Mouse (Mus musculus) liver, adult 2 months (tissue): Measurements from ENCODE around the gene Pdcd4. TPM values are rescaled to one million over a fixed set of nuclear protein-coding genes. Genes with fewer than 3 reads are reported as not detected.
A peak's percentile ranks its signal among the peaks of the same experiment; 100 is the strongest.
"Not testable (repeated sequence)": the region's sequence is repeated elsewhere in the genome, so short reads cannot be mapped to it uniquely, and the experiment has no call there.

ENCODE experiments used
- DNase-seq: peaks from one replicate; pipeline ENCODE4 v3.0.0-alpha.2; 2011; ENCODE audit warnings: low read depth, low spot score; ENCODE audit errors: extremely low read depth
- H3K27ac ChIP-seq: fragments of 200-500 bp; replicated peaks from 2 replicates; pipeline ENCODE4 v1.5.1; 2012; ENCODE audit warnings: low read depth, mild to moderate bottlenecking, control low read depth, inconsistent platforms, low read length; ENCODE audit not compliant: insufficient read depth
- H3K27me3 ChIP-seq: fragments of 200-500 bp; 2 replicates; pipeline ENCODE4 v1.6.1; 2012; ENCODE audit warnings: mild to moderate bottlenecking, moderate library complexity, low read length, inconsistent platforms; ENCODE audit not compliant: control insufficient read depth, insufficient read depth
- H3K36me3 ChIP-seq: fragments of 200-500 bp; 2 replicates; pipeline ENCODE4 v1.6.1; 2012; ENCODE audit warnings: low read length, inconsistent platforms; ENCODE audit not compliant: control insufficient read depth, insufficient read depth
- H3K4me1 ChIP-seq: fragments of 200-500 bp; 2 replicates; pipeline ENCODE4 v1.6.1; 2011; ENCODE audit warnings: low read length; ENCODE audit not compliant: control insufficient read depth, insufficient read depth
- H3K4me3 ChIP-seq: fragments of 200-500 bp; 2 replicates; pipeline ENCODE4 v1.5.1; 2011; ENCODE audit warnings: low read depth, mild to moderate bottlenecking, control low read depth, low read length, moderate library complexity; ENCODE audit not compliant: insufficient read depth
- H3K79me2 ChIP-seq: fragments of 200-500 bp; 2 replicates; pipeline ENCODE4 v1.6.1; 2012; ENCODE audit warnings: inconsistent platforms, mild to moderate bottlenecking, low read length, moderate library complexity; ENCODE audit not compliant: control insufficient read depth, insufficient read depth
- H3K9ac ChIP-seq: fragments of 200-500 bp; 2 replicates; pipeline ENCODE4 v1.6.1; 2012; ENCODE audit warnings: low read depth, mild to moderate bottlenecking, control low read depth, inconsistent platforms, low read length
- CTCF ChIP-seq: fragments of 200-500 bp; IDR thresholded peaks from 2 replicates; pipeline ENCODE4 v1.5.1; 2011; ENCODE audit warnings: low read depth, low read length, control low read depth
- POLR2A ChIP-seq: fragments of 200-500 bp; IDR thresholded peaks from 2 replicates; pipeline ENCODE4 v1.6.1; 2011; ENCODE audit warnings: low read length, control low read depth; ENCODE audit not compliant: insufficient read depth; ENCODE audit errors: extremely low read depth
- WGBS: fragments of 180-500 bp; shearing (Covaris S2); methylation state at CpG from one replicate; pipeline ENCODE4 v1.1.7; 2018; 5-methylcytosine and 5-hydroxymethylcytosine counted together
- polyA plus RNA-seq: library from polyadenylated mRNA; depleted of rRNA; stranded (reverse); fragments of >200 nt; gene quantifications from 2 replicates; pipeline ENCODE4 v1.2.3, GENCODE M21; 2012
- total RNA-seq: library from RNA; depleted of rRNA; stranded (reverse); fragments of >200 nt; gene quantifications from 2 replicates; pipeline ENCODE4 v1.2.3, GENCODE M21; 2014

Gene Pdcd4
- total and polyA plus RNA-seq, 2 experiments: 17.8 to 92.5 TPM

DNA sequence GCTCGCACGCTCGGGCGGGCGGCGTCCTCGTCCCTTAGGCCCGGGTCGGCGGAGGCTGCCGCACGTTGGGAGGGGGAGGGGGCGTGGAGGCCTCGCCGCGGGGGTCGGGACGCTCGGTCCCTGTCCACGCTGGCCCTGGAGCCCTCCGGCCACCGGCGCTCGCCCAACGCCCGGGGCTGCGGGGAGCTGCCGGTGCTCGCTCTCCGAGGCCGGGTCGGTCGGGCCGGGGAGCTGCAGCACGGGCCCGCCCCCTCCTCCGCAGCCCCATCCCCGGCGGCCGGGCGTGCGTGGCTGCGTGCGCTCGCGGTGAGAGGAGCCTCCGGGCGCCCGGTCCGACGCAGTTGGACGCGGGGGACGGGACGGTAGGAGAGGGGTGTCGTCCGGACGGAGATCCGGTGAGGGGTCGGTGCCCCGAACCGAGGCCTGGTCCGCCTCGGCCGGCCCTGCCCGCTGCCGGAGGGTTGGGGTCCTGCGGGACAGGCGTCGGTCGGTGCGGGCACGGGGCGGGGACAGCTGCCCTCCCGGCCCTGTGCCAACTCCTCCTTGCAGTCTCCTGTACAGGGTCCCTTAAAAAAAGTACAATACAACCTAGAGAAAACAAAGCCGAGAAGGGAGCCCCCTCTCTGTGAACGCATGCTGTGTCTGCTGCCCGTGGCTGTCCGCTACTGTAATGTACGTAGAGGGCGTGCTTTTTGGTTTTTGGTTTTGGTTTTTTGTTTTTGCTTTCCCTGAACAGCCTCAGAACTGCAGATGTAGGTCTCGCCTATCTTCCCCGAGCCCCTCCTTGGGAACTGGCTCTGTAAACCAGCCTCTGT is 11.7 kb downstream of the Pdcd4 start:
- no peak for TF ChIP-seq POLR2A
- TF ChIP-seq CTCF: peak; percentile 36
- peak; percentile 48 for DNase-seq
- H3K27ac ChIP-seq: peak overlapping the region; percentile 93
- peaks cover 17% of the 10 kb centered on the region for H3K4me1 ChIP-seq
- peak overlapping the region; percentile 100 for H3K9ac ChIP-seq
- H3K79me2 ChIP-seq: peaks cover 22% of the 10 kb centered on the region
- no peaks in the 10 kb centered on the region for H3K27me3 ChIP-seq
- H3K4me3 ChIP-seq: peak overlapping the region; percentile 99
- under 1% methylated on average over 78 of the region's 83 CpGs for WGBS
- H3K36me3 ChIP-seq: peaks cover 5% of the 10 kb centered on the region; the same call in 1 of the 2 replicates

GRCm38 (mm10) chr19:53904833-53905480 is 12.9 kb downstream of the Pdcd4 start:
- peak; percentile 31 for DNase-seq
- peaks cover 12% of the 10 kb centered on the region for H3K36me3 ChIP-seq
- H3K4me3 ChIP-seq: 0 out of 2 replicates have a peak overlapping the region, but pooled peaks have one; percentile 22
- H3K27me3 ChIP-seq: no peaks in the 10 kb centered on the region
- H3K79me2 ChIP-seq: peaks cover 22% of the 10 kb centered on the region
- H3K4me1 ChIP-seq: peaks cover 17% of the 10 kb centered on the region
- TF ChIP-seq POLR2A (no peak), CTCF (no peak)
- 0 out of 2 replicates have a peak overlapping the region, but pooled peaks have one; percentile 52 for H3K9ac ChIP-seq
- 14% methylated on average over 7 of the region's 7 CpGs for WGBS
- no peak overlapping the region for H3K27ac ChIP-seq

DNA sequence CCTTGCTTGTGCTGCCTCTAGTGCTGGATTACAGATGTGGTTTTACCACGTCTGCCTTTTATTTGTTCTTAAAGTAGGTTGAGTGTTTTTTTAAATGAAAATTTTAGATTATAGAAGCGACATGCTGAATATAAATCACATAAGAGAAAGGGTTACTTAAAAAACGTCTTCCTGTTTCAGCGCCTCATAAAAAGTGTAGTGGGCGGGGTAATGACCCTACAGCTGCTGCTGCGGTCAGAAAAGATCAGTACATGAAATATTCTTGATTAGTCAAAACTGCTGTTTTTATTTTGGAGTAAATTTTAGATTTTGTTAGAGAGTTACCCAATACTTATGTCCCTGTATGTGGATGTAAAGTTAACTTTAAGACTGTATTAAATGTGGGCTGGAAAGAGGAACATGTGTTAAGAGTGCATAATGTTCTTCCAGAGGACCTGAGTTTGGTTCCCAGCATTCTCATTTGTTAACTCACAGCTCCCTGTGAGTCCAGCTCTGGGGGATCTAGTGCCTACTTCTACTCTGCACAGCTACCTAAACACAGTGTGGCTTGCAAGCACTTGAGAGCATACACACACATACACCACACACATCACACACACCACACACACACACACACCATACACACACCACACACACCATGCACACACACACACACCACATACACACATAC is 14.1 kb downstream of the Pdcd4 start:
- TF ChIP-seq CTCF (no peak), POLR2A (no peak)
- peaks cover 17% of the 10 kb centered on the region for H3K4me1 ChIP-seq
- DNase-seq: peak; percentile 42
- 34% methylated on average over 6 of the region's 6 CpGs for WGBS
- peaks cover 13% of the 10 kb centered on the region for H3K36me3 ChIP-seq
- peak overlapping the region; percentile 21; the same call in 1 of the 2 replicates for H3K9ac ChIP-seq
- no peak overlapping the region for H3K27ac ChIP-seq
- 0 out of 2 replicates have a peak overlapping the region, but pooled peaks have one; percentile 6 for H3K4me3 ChIP-seq
- H3K79me2 ChIP-seq: peaks cover 22% of the 10 kb centered on the region
- no peaks in the 10 kb centered on the region for H3K27me3 ChIP-seq

- H3K27ac ChIP-seq, H3K9ac ChIP-seq, DNase-seq, H3K4me3 ChIP-seq, H3K27me3 ChIP-seq: not testable (repeated sequence)
- H3K79me2 ChIP-seq: peaks cover 22% of the 10 kb centered on the region
- H3K4me1 ChIP-seq: peaks cover 17% of the 10 kb centered on the region
- peaks cover 16% of the 10 kb centered on the region for H3K36me3 ChIP-seq
Measured at GRCm38 (mm10) chr19:53906703-53907070, 14.7 kb downstream of the Pdcd4 start.

- Histone ChIP-seq H3K27me3 (no peaks in the 10 kb centered on the region), H3K4me3 (no peak overlapping the region), H3K9ac (peak overlapping the region; percentile 71), H3K79me2 (peaks cover 10% of the 10 kb centered on the region; the same call in 1 of the 2 replicates), H3K36me3 (peaks cover 55% of the 10 kb centered on the region), H3K27ac (peak overlapping the region; percentile 85), H3K4me1 (peaks cover 20% of the 10 kb centered on the region)
- WGBS: 31% methylated on average over 4 of the region's 4 CpGs
- peak; percentile 96 for DNase-seq
- no peak for TF ChIP-seq POLR2A
- no peak for TF ChIP-seq CTCF
Measured at GRCm38 (mm10) chr19:53914950-53915349, 22.9 kb downstream of the Pdcd4 start.
